Mouse (Mus musculus) brown adipose tissue, adult 24 weeks (tissue): Measurements from ENCODE around the gene Lcp1. TPM values are rescaled to one million over a fixed set of nuclear protein-coding genes. Genes with fewer than 3 reads are reported as not detected.

Experiments used
- H3K27ac ChIP-seq: fragments of 200-500 bp; replicated peaks from 2 replicates; pipeline ENCODE4 v1.5.1; 2012; ENCODE audit warnings: low read depth, mild to moderate bottlenecking, low read length
- H3K4me1 ChIP-seq: fragments of 200-500 bp; 2 replicates; pipeline ENCODE4 v1.6.1; 2012; ENCODE audit warnings: low read length, mixed read lengths; ENCODE audit not compliant: control insufficient read depth, insufficient read depth, insufficient read length
- H3K4me3 ChIP-seq: fragments of 200-500 bp; 2 replicates; pipeline ENCODE4 v1.5.1; 2012; ENCODE audit warnings: low read depth, mild to moderate bottlenecking, low read length, moderate library complexity; ENCODE audit not compliant: insufficient read depth
- polyA plus RNA-seq: library from polyadenylated mRNA; stranded (reverse); fragments of >200 nt; gene quantifications from 2 replicates; pipeline ENCODE4 v1.2.4, GENCODE M21; 2012; ENCODE audit not compliant: missing spikeins, insufficient read depth, insufficient read length

Gene Lcp1
- polyA plus RNA-seq, 1 experiment = 14.5 TPM

- Histone ChIP-seq H3K4me3 (no peak overlapping the region), H3K4me1 (no peaks in the 10 kb centered on the region), H3K27ac (peak overlapping the region; percentile 50)
Measured at GRCm38 (mm10) chr14:75182831-75183230, 51.9 kb downstream of the Lcp1 start.

DNA sequence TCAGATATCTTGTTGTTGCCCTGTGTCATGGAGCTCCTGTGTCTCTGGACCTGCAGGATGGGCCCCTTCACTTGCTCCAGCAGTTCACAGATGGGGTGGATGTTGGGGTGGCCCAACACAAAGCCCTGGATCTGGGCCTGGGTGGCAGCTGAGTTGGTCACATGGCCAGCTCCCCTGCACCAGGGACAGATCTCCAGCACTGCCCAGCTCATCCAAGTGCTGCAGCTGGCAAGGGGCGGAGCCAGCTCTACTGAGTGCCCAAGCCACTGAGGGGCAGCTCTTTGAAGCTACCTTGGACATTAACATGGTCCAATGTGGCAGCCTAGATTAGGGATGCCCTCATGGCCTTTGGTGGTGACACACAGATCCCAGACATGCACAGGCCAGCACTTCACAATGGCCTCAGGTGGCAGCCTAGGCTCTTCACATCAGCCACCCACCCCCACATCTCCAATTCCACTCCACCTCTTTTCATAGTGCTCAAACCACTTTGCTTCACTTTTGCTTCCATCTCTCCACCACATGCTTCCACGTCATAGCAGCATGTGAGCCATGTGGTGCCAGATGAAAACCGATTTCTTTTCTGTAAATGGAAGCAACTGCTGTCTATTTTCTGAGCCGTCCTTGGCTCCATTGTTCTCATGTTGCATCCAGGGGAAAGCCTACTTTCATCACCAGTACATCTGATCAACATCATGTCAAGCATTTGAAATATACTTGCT, 53.3 kb downstream of the Lcp1 start:
- Histone ChIP-seq H3K27ac (no peak overlapping the region), H3K4me1 (no peaks in the 10 kb centered on the region), H3K4me3 (no peak overlapping the region)

DNA sequence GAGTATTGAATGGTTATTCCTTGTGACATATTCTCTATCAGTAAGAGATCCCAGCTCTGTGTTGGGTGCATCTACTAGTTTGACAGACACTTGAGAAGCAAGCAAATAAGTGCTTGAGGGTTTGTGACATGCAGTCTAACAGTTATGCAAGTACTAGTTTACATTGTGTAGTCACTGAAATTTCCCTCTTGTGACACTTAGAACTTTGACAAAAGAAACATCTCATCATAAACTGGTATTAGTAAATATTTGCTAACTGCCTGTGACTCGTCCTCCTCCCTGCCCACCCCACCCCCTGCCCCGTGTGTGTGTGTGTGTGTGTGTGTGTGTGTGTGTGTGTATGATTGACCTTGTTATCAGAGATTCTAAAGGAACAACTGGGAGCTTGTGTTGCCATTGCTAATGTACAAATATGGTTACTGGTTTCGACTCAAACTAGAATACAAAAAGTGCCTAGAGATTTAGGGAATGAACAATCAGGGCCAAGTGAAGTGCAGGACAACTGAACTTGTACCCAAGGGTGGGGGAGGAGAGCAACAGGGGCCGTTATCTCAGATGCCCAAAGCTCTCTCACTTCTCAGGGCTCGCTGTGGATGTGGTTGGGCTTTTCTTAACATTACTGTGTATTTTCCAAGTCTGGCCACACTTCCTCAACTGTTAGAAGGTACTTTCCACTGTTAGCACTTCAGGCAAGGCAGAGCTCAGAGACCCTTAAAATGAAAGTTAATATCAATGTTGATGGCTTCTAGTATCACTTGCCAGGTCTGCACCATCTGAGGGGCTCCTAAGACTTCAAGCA, 55.1 kb downstream of the Lcp1 start:
- Histone ChIP-seq H3K4me3 (no peak overlapping the region), H3K4me1 (no peaks in the 10 kb centered on the region), H3K27ac (no peak overlapping the region; the same call in 1 of the 2 replicates)

DNA sequence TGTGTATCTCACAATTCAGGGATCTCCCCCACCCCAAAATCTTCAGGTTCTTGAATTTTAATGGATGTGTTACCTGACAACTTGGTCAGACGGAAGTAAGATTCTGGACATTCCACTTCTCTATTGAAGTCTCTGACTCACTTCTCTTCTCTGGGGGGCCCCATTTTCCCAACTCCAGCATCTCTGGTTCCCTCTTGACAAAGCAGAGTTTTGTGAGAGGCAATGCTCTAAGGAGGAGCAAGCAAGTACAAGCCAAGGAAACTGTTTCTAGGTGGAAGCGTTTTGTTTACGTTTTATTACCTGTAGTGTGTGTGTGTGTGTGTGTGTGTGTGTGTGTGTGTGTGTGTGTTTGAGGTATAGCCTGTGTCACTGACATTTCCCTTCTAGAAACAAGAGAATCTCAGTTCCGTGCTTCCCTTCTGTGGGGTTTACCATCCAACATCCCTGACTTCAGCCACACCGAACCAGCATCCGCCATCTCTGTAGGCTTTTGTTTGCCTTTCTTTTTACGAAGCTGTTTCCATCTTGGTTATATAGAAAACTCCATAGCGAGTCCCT, 56.0 kb downstream of the Lcp1 start:
- Histone ChIP-seq H3K27ac (no peak overlapping the region), H3K4me3 (no peak overlapping the region), H3K4me1 (no peaks in the 10 kb centered on the region)

- Histone ChIP-seq H3K4me3 (no peak overlapping the region), H3K4me1 (no peaks in the 10 kb centered on the region), H3K27ac (no peak overlapping the region)
Measured at GRCm38 (mm10) chr14:75188521-75188920, 57.6 kb downstream of the Lcp1 start.

- no peak overlapping the region for H3K27ac ChIP-seq
- no peaks in the 10 kb centered on the region for H3K4me1 ChIP-seq
- no peak overlapping the region for H3K4me3 ChIP-seq
Measured at GRCm38 (mm10) chr14:75189031-75189430, 58.1 kb downstream of the Lcp1 start.

- H3K27ac ChIP-seq = no peak overlapping the region
- H3K4me3 ChIP-seq = no peak overlapping the region
- no peaks in the 10 kb centered on the region for H3K4me1 ChIP-seq
Measured at GRCm38 (mm10) chr14:75190683-75191082, 59.8 kb downstream of the Lcp1 start.

- Histone ChIP-seq H3K4me3 (no peak overlapping the region), H3K4me1 (no peaks in the 10 kb centered on the region), H3K27ac (no peak overlapping the region)
Measured at GRCm38 (mm10) chr14:75192427-75192826, 61.5 kb downstream of the Lcp1 start.

- H3K4me1 ChIP-seq = no peaks in the 10 kb centered on the region
- H3K27ac ChIP-seq = no peak overlapping the region
- H3K4me3 ChIP-seq = no peak overlapping the region
Measured at GRCm38 (mm10) chr14:75192858-75193257, 62.0 kb downstream of the Lcp1 start.

GRCm38 (mm10) chr14:75195530-75195929, 64.6 kb downstream of the Lcp1 start:
- Histone ChIP-seq H3K4me1 (no peaks in the 10 kb centered on the region), H3K4me3 (no peak overlapping the region), H3K27ac (no peak overlapping the region)

GRCm38 (mm10) chr14:75197027-75197426, 66.1 kb downstream of the Lcp1 start:
- Histone ChIP-seq H3K4me3 (no peak overlapping the region), H3K27ac (no peak overlapping the region), H3K4me1 (no peaks in the 10 kb centered on the region)

- no peaks in the 10 kb centered on the region for H3K4me1 ChIP-seq
- H3K27ac ChIP-seq = no peak overlapping the region
- H3K4me3 ChIP-seq = no peak overlapping the region
Measured at GRCm38 (mm10) chr14:75197660-75198059, 66.8 kb downstream of the Lcp1 start.

GRCm38 (mm10) chr14:75205363-75206051, 74.6 kb downstream of the Lcp1 start:
- Histone ChIP-seq H3K4me1 (no peaks in the 10 kb centered on the region), H3K27ac (no peak overlapping the region)

DNA sequence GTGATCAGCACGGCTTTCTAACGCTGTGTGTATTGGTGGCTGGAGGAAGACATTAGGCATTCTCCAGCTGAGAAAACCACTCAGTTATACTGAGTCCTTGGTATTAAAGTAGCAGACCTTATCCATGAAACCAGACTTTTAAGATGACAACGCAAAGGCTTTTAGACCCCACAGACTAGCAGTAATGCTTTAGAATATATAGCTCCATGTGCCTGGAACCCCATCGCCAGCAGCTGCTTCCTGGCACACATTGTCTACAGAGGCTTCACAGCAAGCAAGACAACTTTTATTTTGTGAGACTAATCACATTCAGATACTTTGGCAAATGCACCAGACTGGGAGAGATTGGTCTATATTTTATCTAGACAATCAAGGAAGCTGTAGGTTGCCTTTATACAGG, 75.4 kb downstream of the Lcp1 start:
- Histone ChIP-seq H3K27ac (no peak overlapping the region), H3K4me3 (no peak overlapping the region), H3K4me1 (no peaks in the 10 kb centered on the region)

More at GRCm38 (mm10) chr14:75205363-75206051, 74.6 kb downstream of the Lcp1 start:
- no peak overlapping the region for H3K4me3 ChIP-seq

DNA sequence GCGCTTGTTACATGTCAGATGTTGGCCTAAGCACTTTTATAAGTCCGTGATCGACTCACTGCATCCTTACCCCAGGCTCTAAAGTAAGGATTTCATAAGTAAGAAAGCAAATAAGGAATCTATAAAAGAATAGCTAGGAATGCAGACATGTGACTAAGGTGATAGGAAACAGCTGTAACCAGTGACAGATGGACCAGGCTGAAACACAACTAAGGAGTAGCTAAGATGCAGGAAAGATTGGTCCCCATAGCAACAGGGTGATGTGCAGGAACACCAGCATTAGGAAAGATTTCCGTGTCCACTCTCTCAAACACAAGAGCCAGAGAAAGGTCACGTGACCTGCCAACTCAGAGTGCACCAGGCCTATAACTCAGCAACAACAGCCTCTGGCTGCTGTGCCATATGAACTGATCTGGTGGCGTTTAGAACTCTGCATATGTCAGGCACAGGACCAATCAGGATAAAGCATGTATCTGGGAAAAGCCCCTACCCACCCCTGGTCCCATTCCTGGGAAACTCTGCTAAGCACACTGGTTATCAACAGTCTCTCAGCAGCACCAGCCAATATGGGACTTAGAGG, 77.8 kb downstream of the Lcp1 start:
- Histone ChIP-seq H3K4me3 (no peak overlapping the region), H3K4me1 (no peaks in the 10 kb centered on the region), H3K27ac (no peak overlapping the region)
